Mouse (Mus musculus) MEL (cell line): ENCODE measurements around the gene Plxnb1. TPM values are rescaled to one million over a fixed set of nuclear protein-coding genes. Genes with fewer than 3 reads are reported as not detected.

Experiments used
- DNase-seq: peaks from one replicate; pipeline ENCODE4 v3.0.0; 2011; ENCODE audit warnings: low read depth, low spot score
- H3K27ac ChIP-seq: 2 replicates; pipeline ENCODE4 v1.5.1; 2012; ENCODE audit warnings: low read depth, mild to moderate bottlenecking, control low read depth, low read length, moderate library complexity; ENCODE audit not compliant: control insufficient read depth
- H3K27me3 ChIP-seq, 2 experiments: fragments of 150-350 bp in 1 of 2; sonication (generic) in 1 of 2; 2 replicates each; pipeline ENCODE4 v1.6.1; 2012; ENCODE audit warnings: low read length in 2 of 2, mild to moderate bottlenecking in 2 of 2, improper control_type of control experiment in 1 of 2, moderate library complexity in 1 of 2; ENCODE audit not compliant: insufficient read depth in 2 of 2, control insufficient read depth in 1 of 2
- H3K36me3 ChIP-seq, 2 experiments: 2 replicates each; pipeline ENCODE4 v1.6.1; 2012 to 2014; ENCODE audit warnings: low read length in 2 of 2, improper control_type of control experiment in 1 of 2, inconsistent platforms in 1 of 2, mild to moderate bottlenecking in 1 of 2; ENCODE audit not compliant: insufficient read depth in 2 of 2, control insufficient read depth in 1 of 2
- H3K4me1 ChIP-seq, 2 experiments: fragments of 150-350 bp in 1 of 2; sonication (generic) in 1 of 2; 2 replicates each; pipeline ENCODE4 v1.6.1; 2012; ENCODE audit warnings: low read length in 2 of 2, improper control_type of control experiment in 1 of 2, mild to moderate bottlenecking in 1 of 2; ENCODE audit not compliant: insufficient read depth in 2 of 2, control insufficient read depth in 1 of 2
- H3K4me3 ChIP-seq, 2 experiments: fragments of 150-350 bp in 1 of 2; sonication (generic) in 1 of 2; 2 replicates each; pipeline ENCODE4 v1.5.1; 2012; ENCODE audit warnings: low read depth in 2 of 2, low read length in 2 of 2, mild to moderate bottlenecking in 2 of 2, moderate library complexity in 2 of 2, control low read depth in 1 of 2, improper control_type of control experiment in 1 of 2; ENCODE audit not compliant: control insufficient read depth in 1 of 2, insufficient read depth in 1 of 2
- H3K79me2 ChIP-seq: 2 replicates; pipeline ENCODE4 v1.6.1; 2012; ENCODE audit warnings: mild to moderate bottlenecking, low read length, moderate library complexity; ENCODE audit not compliant: control insufficient read depth, poor library complexity, insufficient read depth
- H3K9ac ChIP-seq: 2 replicates; pipeline ENCODE4 v1.6.1; 2012; ENCODE audit warnings: low read depth, mild to moderate bottlenecking, control low read depth, low read length, moderate library complexity; ENCODE audit not compliant: control insufficient read depth, poor library complexity, severe bottlenecking
- H3K9me3 ChIP-seq: fragments of 150-350 bp; sonication (generic); replicated peaks from 2 replicates; pipeline ENCODE4 v1.6.1; 2012; ENCODE audit warnings: mild to moderate bottlenecking, low read length, improper control_type of control experiment, moderate library complexity; ENCODE audit not compliant: insufficient read depth
- BHLHE40 ChIP-seq: IDR thresholded peaks from 2 replicates; pipeline ENCODE4 v1.6.1; 2012; ENCODE audit warnings: low read depth, mild to moderate bottlenecking, inconsistent platforms, low read length, improper control_type of control experiment, borderline replicate concordance
- CHD1 ChIP-seq: IDR thresholded peaks from 2 replicates; pipeline ENCODE4 v1.6.1; 2012; ENCODE audit warnings: low read depth, mild to moderate bottlenecking, inconsistent platforms, low read length, improper control_type of control experiment
- CTCF ChIP-seq, 3 experiments: IDR thresholded peaks in 2 of 3; conservative IDR thresholded peaks in 1 of 3; 2 replicates each; pipeline ENCODE4 v1.5.1; 2011 to 2012; ENCODE audit warnings: low read length in 3 of 3, low read depth in 2 of 3, mild to moderate bottlenecking in 2 of 3, improper control_type of control experiment in 1 of 3, inconsistent platforms in 1 of 3, mixed read lengths in 1 of 3, moderate library complexity in 1 of 3; ENCODE audit not compliant: control insufficient read depth in 1 of 3, insufficient read depth in 1 of 3, poor library complexity in 1 of 3, severe bottlenecking in 1 of 3
- ELF1 ChIP-seq: IDR thresholded peaks from 2 replicates; pipeline ENCODE4 v1.6.1; 2014; ENCODE audit warnings: low read depth, mild to moderate bottlenecking, inconsistent platforms, low read length, improper control_type of control experiment, moderate library complexity
- EP300 ChIP-seq, 2 experiments: IDR thresholded peaks; 2 replicates each; pipeline ENCODE4 v1.6.1; 2011; ENCODE audit warnings: improper control_type of control experiment in 2 of 2, low read length in 2 of 2, low read depth in 1 of 2, mild to moderate bottlenecking in 1 of 2
- ETS1 ChIP-seq: IDR thresholded peaks from 2 replicates; pipeline ENCODE4 v1.6.1; 2012; ENCODE audit warnings: low read depth, mild to moderate bottlenecking, inconsistent platforms, low read length, improper control_type of control experiment, moderate library complexity
- GATA1 ChIP-seq: IDR thresholded peaks from 2 replicates; pipeline ENCODE4 v1.6.1; 2011; ENCODE audit warnings: low read depth, low read length, improper control_type of control experiment
- KAT2A ChIP-seq: conservative IDR thresholded peaks from 2 replicates; pipeline ENCODE4 v1.6.1; 2012; ENCODE audit warnings: low read depth, low read length, improper control_type of control experiment, inconsistent platforms
- MAFK ChIP-seq: IDR thresholded peaks from 2 replicates; pipeline ENCODE4 v1.6.1; 2011; ENCODE audit warnings: low read depth, mild to moderate bottlenecking, low read length, improper control_type of control experiment, borderline replicate concordance
- MEF2A ChIP-seq: IDR thresholded peaks from 2 replicates; pipeline ENCODE4 v1.6.1; 2014; ENCODE audit warnings: low read depth, mild to moderate bottlenecking, inconsistent platforms, low read length, improper control_type of control experiment; ENCODE audit not compliant: poor library complexity, insufficient replicate concordance, severe bottlenecking; ENCODE audit errors: extremely low read depth
- MXI1 ChIP-seq: IDR thresholded peaks from 2 replicates; pipeline ENCODE4 v1.6.1; 2011; ENCODE audit warnings: mild to moderate bottlenecking, low read depth, low read length, improper control_type of control experiment
- MYB ChIP-seq: IDR thresholded peaks from 2 replicates; pipeline ENCODE4 v1.6.1; 2011; ENCODE audit warnings: mild to moderate bottlenecking, low read depth, low read length, improper control_type of control experiment
- MYC ChIP-seq: IDR thresholded peaks from 2 replicates; pipeline ENCODE4 v1.6.1; 2011; ENCODE audit warnings: low read depth, mild to moderate bottlenecking, low read length, improper control_type of control experiment, moderate library complexity
- NRF1 ChIP-seq: IDR thresholded peaks from 2 replicates; pipeline ENCODE4 v1.6.1; 2014; ENCODE audit warnings: low read depth, mild to moderate bottlenecking, inconsistent platforms, low read length, improper control_type of control experiment, moderate library complexity; ENCODE audit not compliant: poor library complexity, insufficient read depth, severe bottlenecking
- POLR2AphosphoS2 ChIP-seq: IDR thresholded peaks from 2 replicates; pipeline ENCODE4 v1.6.1; 2011; ENCODE audit warnings: low read length, improper control_type of control experiment
- RAD21 ChIP-seq: IDR thresholded peaks from 2 replicates; pipeline ENCODE4 v1.6.1; 2011; ENCODE audit warnings: mild to moderate bottlenecking, low read depth, low read length, improper control_type of control experiment
- SMC3 ChIP-seq: IDR thresholded peaks from 2 replicates; pipeline ENCODE4 v1.6.1; 2011; ENCODE audit warnings: low read depth, low read length, improper control_type of control experiment
- TAL1 ChIP-seq: IDR thresholded peaks from 2 replicates; pipeline ENCODE4 v1.6.1; 2012; ENCODE audit warnings: mild to moderate bottlenecking, inconsistent platforms, low read length, moderate library complexity, mixed read lengths
- TBP ChIP-seq: IDR thresholded peaks from 2 replicates; pipeline ENCODE4 v1.8.0; 2011; ENCODE audit warnings: low read depth, low read length, improper control_type of control experiment
- UBTF ChIP-seq: IDR thresholded peaks from 2 replicates; pipeline ENCODE4 v1.6.1; 2012; ENCODE audit warnings: low read depth, mild to moderate bottlenecking, inconsistent platforms, low read length, improper control_type of control experiment, moderate library complexity, borderline replicate concordance; ENCODE audit not compliant: insufficient read depth
- USF1 ChIP-seq: IDR thresholded peaks from 2 replicates; pipeline ENCODE4 v1.6.1; 2014; ENCODE audit warnings: low read depth, mild to moderate bottlenecking, inconsistent platforms, low read length, improper control_type of control experiment, moderate library complexity
- USF2 ChIP-seq, 2 experiments: IDR thresholded peaks; 2 replicates each; pipeline ENCODE4 v1.6.1; 2011 to 2012; ENCODE audit warnings: improper control_type of control experiment in 2 of 2, low read length in 2 of 2, borderline replicate concordance in 1 of 2, inconsistent platforms in 1 of 2, low read depth in 1 of 2, mild to moderate bottlenecking in 1 of 2; ENCODE audit not compliant: insufficient read depth in 1 of 2
- ZKSCAN1 ChIP-seq: IDR thresholded peaks from 2 replicates; pipeline ENCODE4 v1.6.1; 2012; ENCODE audit warnings: low read depth, mild to moderate bottlenecking, inconsistent platforms, low read length, improper control_type of control experiment, moderate library complexity
- ZMIZ1 ChIP-seq: IDR thresholded peaks from 2 replicates; pipeline ENCODE4 v1.6.1; 2012; ENCODE audit warnings: low read depth, mild to moderate bottlenecking, inconsistent platforms, low read length, improper control_type of control experiment, moderate library complexity
- polyA plus RNA-seq, 2 experiments: library from polyadenylated mRNA; stranded (reverse) in 1 of 2; unstranded in 1 of 2; fragments of >175 nt in 1 of 2; fragments of >200 nt in 1 of 2; gene quantifications; 2 replicates each; pipeline versions ENCODE4 v1.2.1 to v1.2.4; 2012; ENCODE audit warnings: low replicate concordance in 2 of 2, low read depth in 1 of 2; ENCODE audit not compliant: insufficient read length in 2 of 2, insufficient read depth in 1 of 2, missing spikeins in 1 of 2
- total RNA-seq: library from RNA; depleted of rRNA; stranded (reverse); fragments of 300-350 nt; gene quantifications from 2 replicates; pipeline ENCODE4 v1.2.3, GENCODE M21; 2012

Plxnb1 gene
- total and polyA plus RNA-seq, 3 experiments: 0.07 TPM; not detected in 2

- H3K9ac ChIP-seq: no peak overlapping the region
- no peaks in the 10 kb centered on the region for H3K36me3 ChIP-seq
- H3K79me2 ChIP-seq: no peaks in the 10 kb centered on the region
- no peak for TF ChIP-seq MAFK
- no peak for TF ChIP-seq CTCF (IDR thresholded peaks at IDR 0.05 in 2 of 3, conservative IDR thresholded peaks at IDR 0.05 in 1 of 3; ENCODE audit: control insufficient read depth in 1 of 3, insufficient read depth in 1 of 3, low read depth in 2 of 3, low read length in 3 of 3, poor library complexity in 1 of 3, severe bottlenecking in 1 of 3)
- TF ChIP-seq, all 39 proteins: peak for 0
- Histone ChIP-seq H3K27me3 (no peaks in the 10 kb centered on the region), H3K27ac (no peak overlapping the region), H3K4me3 (no peak overlapping the region), H3K4me1 (no peaks in the 10 kb centered on the region), H3K9me3 (no peaks in the 10 kb centered on the region)
- no peak for DNase-seq
These were observed 8.9 kb downstream of the Plxnb1 start for GRCm38 (mm10) chr9:109104083-109104482.

GRCm38 (mm10) chr9:109105011-109105410, 9.8 kb downstream of the Plxnb1 start:
- H3K36me3 ChIP-seq: no peaks in the 10 kb centered on the region

GRCm38 (mm10) chr9:109105648-109106047, 10.5 kb downstream of the Plxnb1 start:
- DNase-seq: no peak
- Histone ChIP-seq H3K4me3 (no peak overlapping the region), H3K27ac (no peak overlapping the region), H3K36me3 (no peaks in the 10 kb centered on the region), H3K9ac (no peak overlapping the region), H3K27me3 (no peaks in the 10 kb centered on the region), H3K9me3 (no peaks in the 10 kb centered on the region), H3K4me1 (no peaks in the 10 kb centered on the region), H3K79me2 (no peaks in the 10 kb centered on the region)
- TF ChIP-seq GATA1 (no peak), MXI1 (no peak), MYC (no peak), SMC3 (no peak), ZMIZ1 (no peak), MEF2A (no peak), UBTF (no peak), ELF1 (no peak), TBP (no peak), ZKSCAN1 (no peak)

More at GRCm38 (mm10) chr9:109105011-109105410, 9.8 kb downstream of the Plxnb1 start:
- H3K9me3 ChIP-seq: no peaks in the 10 kb centered on the region
- H3K4me3 ChIP-seq: no peak overlapping the region
- no peaks in the 10 kb centered on the region for H3K79me2 ChIP-seq
- no peaks in the 10 kb centered on the region for H3K27me3 ChIP-seq
- H3K27ac ChIP-seq: no peak overlapping the region
- DNase-seq: no peak
- no peaks in the 10 kb centered on the region for H3K4me1 ChIP-seq
- TF ChIP-seq BHLHE40 (no peak), RAD21 (no peak), GATA1 (no peak), USF2 (IDR thresholded peaks at IDR 0.05; ENCODE audit: borderline replicate concordance in 1 of 2, insufficient read depth in 1 of 2, low read depth in 1 of 2, low read length in 2 of 2) (no peak), CHD1 (no peak), SMC3 (no peak), ETS1 (no peak), MYB (no peak), TAL1 (no peak), KAT2A (no peak), EP300 (IDR thresholded peaks at IDR 0.05; ENCODE audit: low read depth in 1 of 2, low read length in 2 of 2) (no peak), ZMIZ1 (no peak), NRF1 (no peak), POLR2AphosphoS2 (no peak), USF1 (no peak)
- TF ChIP-seq, all 39 proteins: peak for 0
- H3K9ac ChIP-seq: no peak overlapping the region
